Mouse (Mus musculus) retina, adult 2 months (tissue): Measurements from ENCODE around the gene Cplx1.

Experiments
- DNase-seq: peaks from one replicate; pipeline ENCODE4 v3.0.0-alpha.2; 2012; ENCODE audit warnings: low read depth, low spot score

Cplx1 gene

DNA sequence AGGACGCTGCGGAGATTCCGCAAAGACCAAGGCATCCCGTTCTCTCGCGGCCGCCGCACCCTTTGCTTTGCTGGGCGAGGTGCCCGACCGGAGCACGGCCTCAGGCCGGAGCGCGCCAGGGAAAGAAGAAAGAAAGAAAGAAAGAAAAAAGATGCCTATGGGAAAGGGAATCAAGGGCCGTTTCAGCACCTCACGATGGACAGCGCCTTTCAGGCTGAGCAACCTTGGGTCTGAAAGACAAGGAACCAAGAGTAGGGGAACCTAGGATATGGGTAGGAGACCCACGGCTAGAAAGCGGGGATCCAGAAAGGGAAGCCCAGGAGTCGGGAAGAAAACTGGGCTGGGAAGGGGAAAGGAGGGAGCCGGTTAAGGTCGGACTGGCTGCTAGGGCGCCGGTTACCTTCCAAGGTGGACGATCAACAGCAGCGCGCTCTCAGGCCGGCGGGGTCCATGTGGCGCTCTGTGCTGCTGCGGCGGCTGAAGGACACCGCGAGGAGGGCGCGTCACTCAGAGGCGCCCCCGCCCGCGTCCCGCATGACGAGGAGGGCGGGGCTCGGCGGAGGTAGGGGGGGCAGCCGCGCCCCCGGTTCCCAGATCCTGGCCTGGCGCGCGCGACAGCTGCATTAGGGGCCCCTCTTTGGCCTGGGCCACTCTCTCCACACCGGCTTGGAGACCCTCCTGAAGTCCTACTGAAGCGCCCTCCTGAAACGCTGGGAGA is at the start of gene Cplx1:
Cplx1 (minus strand) TSS at position 536 of the 718 bp plus-strand sequence.
- DNase-seq = no peak

GRCm38 (mm10) chr5:108581361-108581891 is 31.6 kb upstream of the Cplx1 start:
- no peak for DNase-seq

GRCm38 (mm10) chr5:108573054-108573453 is 23.2 kb upstream of the Cplx1 start:
- DNase-seq = no peak

DNA sequence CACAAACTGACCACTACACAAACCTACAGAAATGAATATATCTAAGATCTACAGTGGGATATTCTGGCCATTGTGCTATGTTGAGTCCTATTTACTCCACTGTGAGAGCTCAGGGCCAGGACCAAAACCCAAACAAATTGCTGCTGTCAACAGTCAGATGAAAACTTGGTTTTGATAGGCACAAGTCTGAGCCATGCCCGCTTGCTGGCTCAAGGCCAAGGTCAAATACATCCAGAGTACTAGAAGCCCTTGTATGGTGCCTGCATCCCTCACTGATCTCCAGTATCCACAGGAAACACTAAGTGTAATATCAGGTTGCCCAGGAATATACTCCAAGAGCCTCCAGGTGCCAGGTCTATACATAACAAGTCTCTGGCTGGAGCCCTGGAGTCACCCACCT is 21.2 kb upstream of the Cplx1 start:
- DNase-seq = no peak

GRCm38 (mm10) chr5:108567104-108567503 is 17.3 kb upstream of the Cplx1 start:
- DNase-seq = no peak

- no peak for DNase-seq
Measured at GRCm38 (mm10) chr5:108566523-108566922, 16.7 kb upstream of the Cplx1 start.

GRCm38 (mm10) chr5:108565381-108565780 is 15.6 kb upstream of the Cplx1 start:
- no peak for DNase-seq

DNA sequence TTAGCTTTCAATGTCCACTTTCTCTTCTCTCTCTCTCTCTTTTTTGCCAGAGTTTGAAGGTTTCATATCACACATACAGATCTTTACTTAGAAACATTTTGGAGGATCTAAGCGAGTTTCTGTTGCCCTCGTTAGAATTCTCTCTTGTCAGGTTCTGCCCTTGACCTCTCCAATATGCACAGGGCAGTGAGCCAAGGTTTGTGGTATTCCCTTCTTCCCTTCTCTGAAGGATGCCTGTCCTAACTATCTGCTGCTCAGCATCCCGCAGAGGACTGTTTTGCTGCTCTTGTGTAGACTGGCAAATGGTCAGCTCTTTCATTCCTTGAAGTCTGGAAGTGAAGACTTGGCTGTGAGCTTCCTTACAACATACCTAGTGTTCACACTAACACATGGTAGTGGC is 14.5 kb upstream of the Cplx1 start:
- DNase-seq = no peak

DNA sequence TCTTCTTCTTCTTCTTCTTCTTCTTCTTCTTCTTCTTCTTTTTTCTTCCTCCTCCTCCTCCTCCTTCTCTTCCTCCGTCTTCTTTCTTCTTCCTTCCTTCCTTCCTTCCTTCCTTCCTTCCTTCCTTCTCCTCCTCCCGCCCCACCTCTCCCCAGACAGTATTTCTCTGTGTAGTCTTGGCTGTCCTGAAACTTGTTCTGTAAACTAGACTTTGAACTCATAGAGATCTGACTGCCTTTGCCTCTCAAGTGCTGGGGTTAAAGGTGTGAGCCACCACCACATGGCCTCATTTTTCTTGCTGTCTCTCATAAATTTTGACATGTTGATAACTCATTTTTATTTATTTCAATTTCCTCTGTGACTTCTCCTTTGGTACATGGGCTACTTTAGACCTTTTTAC is 12.7 kb upstream of the Cplx1 start:
- DNase-seq = no peak

DNA sequence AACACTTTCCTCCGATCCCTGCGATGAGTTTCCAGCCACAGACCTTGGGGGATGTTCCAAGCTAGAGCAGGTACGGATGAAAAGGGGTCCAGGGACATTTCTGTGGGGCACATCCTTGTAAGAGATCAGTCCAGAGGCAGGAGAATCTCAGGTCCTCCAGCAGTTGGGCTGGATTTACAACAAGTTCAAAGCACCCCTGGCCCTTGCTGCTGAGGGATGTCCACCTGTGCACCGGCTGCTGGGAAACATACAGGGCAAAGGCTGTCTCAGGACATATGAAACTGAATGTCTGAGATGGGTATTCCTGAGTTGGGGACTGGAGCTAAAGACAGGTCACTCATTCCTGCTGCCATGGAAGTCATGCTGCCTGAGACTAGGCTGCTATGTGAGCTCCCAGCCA is 7.2 kb upstream of the Cplx1 start:
- DNase-seq = no peak

DNA sequence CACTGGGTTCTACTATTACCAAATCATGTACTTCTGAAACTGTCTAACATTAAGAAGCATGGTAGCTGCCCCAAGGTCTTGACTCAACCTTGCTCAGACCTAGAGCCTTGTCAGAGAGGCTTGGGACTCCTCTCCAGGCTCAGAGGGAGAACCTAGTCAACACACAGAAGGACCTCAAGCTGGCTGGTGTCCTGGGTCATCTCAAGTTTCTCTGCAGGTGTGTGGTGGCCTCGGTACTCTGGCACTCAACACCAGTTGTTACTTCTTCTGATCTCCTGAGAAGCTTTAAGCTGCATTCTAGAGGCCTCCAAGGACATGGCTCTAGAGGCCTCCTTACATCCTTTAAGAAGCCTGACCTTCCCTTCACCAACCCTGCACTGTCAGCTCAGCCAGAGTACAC is 4.2 kb upstream of the Cplx1 start:
- DNase-seq = no peak

DNA sequence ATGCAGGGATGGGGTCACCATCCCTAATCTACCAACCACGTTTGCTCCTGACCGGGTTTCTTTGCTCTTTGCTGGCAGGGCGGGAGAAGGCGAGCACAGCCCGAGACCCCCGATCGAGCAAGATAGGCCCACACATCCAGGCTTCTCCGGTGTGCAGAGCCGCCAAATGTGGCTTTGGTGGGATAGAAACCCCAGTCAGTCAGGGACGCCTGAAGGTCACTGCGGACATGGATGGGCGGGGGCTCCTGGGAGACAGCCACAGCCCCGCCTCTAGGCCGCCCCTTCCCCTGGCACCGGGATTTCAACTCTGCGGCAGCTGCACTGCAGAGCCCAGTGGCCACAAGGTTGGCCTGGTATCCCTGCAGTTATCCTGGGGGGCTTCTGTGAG is 377 bp upstream of the Cplx1 start:
- DNase-seq = no peak

DNA sequence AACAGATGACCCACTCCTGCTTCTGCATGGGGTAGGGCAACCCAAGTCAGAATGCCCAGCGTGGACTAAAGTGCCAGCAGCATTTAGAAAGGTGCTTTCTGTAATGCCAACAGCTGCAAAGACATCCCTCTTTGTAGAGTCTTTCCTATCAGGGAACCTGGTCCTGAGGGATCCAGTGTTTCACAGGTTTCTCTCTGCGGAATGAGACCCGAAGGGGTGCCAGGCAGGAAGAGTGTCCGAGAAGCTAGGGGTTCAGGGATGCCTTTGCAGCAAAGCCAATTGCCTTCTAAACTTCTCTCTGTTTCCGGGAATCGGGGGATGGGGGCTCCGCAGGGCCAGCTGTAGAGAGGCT is 711 bp downstream of the Cplx1 start:
- DNase-seq = no peak

- DNase-seq = no peak
Measured at GRCm38 (mm10) chr5:108547636-108548035, 2.2 kb downstream of the Cplx1 start.

DNA sequence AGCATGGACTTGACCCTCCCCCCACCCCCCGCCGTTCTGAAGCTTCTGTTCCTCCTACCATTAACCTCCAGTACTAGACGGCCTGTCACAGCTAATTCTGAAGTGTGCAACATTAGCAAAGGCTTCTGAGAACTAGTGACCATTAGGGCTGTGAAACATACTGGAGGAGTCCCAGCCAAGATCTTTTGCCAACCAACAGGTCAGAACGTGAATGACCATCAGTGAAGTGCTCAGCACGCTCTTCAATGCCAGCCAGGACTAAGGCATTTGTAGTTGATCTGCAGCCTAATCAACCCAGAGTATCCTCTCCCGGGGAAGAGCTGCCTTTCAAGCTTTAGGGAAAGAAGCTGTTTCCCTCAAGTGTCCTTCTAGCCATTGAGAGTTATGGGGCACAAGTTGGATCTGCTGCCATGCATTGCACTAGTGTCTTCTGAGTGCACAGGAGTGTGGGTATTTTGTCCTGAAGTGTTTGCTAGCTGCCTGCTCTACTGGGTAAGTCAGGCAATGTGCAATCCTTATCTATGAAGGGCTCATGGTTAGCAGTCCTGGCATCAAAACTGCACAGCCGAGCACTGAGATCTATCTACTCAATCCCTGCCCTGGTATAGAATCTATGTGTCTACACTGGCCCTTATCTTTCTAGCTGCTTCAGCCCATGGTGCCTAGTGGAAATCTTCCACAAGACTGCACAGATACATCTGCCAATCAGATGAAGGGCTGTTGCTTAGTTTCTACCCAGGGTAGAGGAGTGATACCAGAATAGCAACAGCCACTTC is 6.1 kb downstream of the Cplx1 start:
- DNase-seq = no peak

GRCm38 (mm10) chr5:108534188-108534587 is 15.6 kb downstream of the Cplx1 start:
- DNase-seq = no peak

- no peak for DNase-seq
Measured at GRCm38 (mm10) chr5:108522597-108522996, 27.2 kb downstream of the Cplx1 start.

- DNase-seq = no peak
Measured at GRCm38 (mm10) chr5:108521896-108522295, 27.9 kb downstream of the Cplx1 start.

- no peak for DNase-seq
Measured at GRCm38 (mm10) chr5:108521016-108521415, 28.8 kb downstream of the Cplx1 start.

- no peak for DNase-seq
Measured at GRCm38 (mm10) chr5:108520153-108520552, 29.7 kb downstream of the Cplx1 start.

DNA sequence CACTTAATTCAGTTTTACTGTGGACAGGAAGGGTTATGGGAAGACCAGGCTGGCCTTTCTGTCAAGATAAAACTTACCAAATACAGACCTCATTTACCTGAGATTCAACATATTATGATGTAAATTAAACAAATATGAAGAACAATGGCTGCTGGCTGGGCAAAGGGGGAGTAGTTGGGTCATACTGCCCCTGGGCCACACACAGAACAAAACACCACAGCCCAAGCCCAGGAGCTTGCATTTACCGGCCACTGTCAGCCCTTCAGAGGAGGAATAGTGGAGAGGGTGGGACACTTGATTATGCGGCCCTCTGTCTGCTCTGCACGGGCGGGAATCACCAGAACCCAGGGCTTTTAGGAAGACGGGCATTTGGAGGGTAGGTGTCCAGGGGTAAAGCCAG is 30.9 kb downstream of the Cplx1 start:
- no peak for DNase-seq

DNA sequence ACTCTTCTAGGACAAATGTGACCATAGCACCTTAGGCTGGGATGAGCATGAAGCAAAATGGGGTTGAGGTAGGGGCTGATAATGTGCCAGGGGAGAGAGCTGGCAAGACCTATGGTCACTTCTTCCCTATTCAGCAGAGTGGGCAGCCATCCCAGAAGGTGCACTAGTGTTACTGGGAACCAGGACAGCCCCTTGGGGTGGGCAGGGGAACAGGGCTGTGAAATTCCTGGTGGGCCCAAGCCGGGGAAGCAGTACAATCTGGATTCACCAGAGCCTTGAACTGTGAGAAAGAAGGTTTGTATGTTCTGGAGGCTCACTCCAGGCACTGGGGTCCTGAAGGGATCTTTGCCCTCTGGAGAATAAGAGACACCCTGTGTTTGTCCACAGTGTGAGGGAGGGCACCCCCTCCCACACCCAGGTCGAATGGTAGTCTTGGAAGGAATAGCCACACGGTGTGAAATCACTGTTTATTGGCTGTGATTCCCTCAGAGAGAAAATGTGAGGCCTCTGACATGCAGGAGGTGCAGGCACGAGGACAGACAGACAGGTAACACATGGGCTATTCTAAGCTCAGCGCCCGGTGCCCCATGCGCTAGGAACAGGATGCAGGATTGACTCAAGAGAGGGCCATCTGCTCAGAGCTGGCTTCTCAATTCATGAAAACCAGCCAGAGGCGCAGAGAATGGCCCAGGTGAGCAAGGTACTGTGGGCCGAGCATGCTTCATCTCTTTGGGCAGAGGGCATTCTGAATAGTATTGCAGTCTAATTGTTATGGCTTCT is 31.5 kb downstream of the Cplx1 start:
- DNase-seq = no peak
